20 mouse cellular contexts compared by ENCODE assay signal in genomic region chr14:17409497-17409896, GRCm38 (mm10).
"Had no signal": no experiment of that assay in that cellular context is flagged by ENCODE, and none has a peak within 500 bp of the region (broad histone marks: within the 10 kb centered on the region; RNA-seq: fewer than 3 reads in every experiment).

No protein-coding gene starts in this region.

- H3K27ac ChIP-seq: kidney, postnatal 0 days; layer of hippocampus, adult 2 months; liver, embryonic 13.5 days; midbrain, embryonic 10.5 days; midbrain, embryonic 13.5 days; neural tube, embryonic 13.5 days; stomach, postnatal 0 days had no signal

- H3K9me3 ChIP-seq: liver, embryonic 13.5 days; megakaryocyte, embryonic 14.5 days; midbrain, embryonic 10.5 days; midbrain, embryonic 13.5 days; neural tube, embryonic 13.5 days had no signal

- H3K4me3 ChIP-seq: layer of hippocampus, adult 2 months; left cerebral cortex, adult 2 months; liver, embryonic 13.5 days; megakaryocyte, embryonic 14.5 days; midbrain, embryonic 10.5 days; midbrain, embryonic 13.5 days; myocyte; neural tube, embryonic 13.5 days had no signal

- ATAC-seq: midbrain, embryonic 13.5 days; midbrain, embryonic 16.5 days had no signal

- H3K4me2 ChIP-seq: liver, embryonic 13.5 days; lung, embryonic 14.5 days; midbrain, embryonic 13.5 days; neural tube, embryonic 13.5 days had no signal

- H3K9ac ChIP-seq: liver, embryonic 13.5 days; lung, embryonic 14.5 days; midbrain, embryonic 13.5 days; neural tube, embryonic 13.5 days had no signal

- DNase-seq: kidney, postnatal 25 days; layer of hippocampus, adult 9-11 months; layer of hippocampus, postnatal 36 days; liver, embryonic 13.5 days; lung, postnatal 14 days; right cerebral cortex, postnatal 4 days; thymus, adult 2 months; thymus, postnatal 14 days; thymus, postnatal 4 days had no signal

- H3K4me1 ChIP-seq: liver, embryonic 13.5 days; megakaryocyte, embryonic 14.5 days; midbrain, embryonic 13.5 days; neural tube, embryonic 13.5 days had no signal

- H3K36me3 ChIP-seq: liver, embryonic 13.5 days; midbrain, embryonic 10.5 days; midbrain, embryonic 13.5 days; neural tube, embryonic 13.5 days had no signal

- H3K27me3 ChIP-seq: liver, embryonic 13.5 days; megakaryocyte, embryonic 14.5 days; midbrain, embryonic 13.5 days; neural tube, embryonic 13.5 days had no signal
